Mouse (Mus musculus): Measurements from ENCODE around the gene Lgr5.

Gene Lgr5

DNA sequence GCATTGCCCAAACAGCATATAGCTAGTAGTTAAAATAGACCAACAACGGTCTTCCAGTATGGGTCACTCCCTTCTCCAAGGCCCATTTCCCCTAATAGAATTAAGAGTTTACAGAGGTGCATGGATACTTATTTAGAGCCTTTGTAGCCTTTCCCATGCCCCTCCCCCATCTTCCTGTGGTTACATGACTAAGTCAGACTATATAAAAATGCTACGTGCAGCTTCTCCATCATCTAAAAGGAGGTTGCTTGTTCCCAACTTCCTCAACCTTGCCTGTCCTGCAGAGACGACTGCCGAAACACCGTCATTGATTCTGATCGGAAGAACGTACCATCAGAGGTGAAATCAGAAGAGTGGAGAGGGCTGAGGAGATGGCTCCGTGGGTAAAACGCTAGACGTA lies 82.4 kb downstream of the Lgr5 start:
- DNase-seq (ENCODE audit: low spot score): no peak

DNA sequence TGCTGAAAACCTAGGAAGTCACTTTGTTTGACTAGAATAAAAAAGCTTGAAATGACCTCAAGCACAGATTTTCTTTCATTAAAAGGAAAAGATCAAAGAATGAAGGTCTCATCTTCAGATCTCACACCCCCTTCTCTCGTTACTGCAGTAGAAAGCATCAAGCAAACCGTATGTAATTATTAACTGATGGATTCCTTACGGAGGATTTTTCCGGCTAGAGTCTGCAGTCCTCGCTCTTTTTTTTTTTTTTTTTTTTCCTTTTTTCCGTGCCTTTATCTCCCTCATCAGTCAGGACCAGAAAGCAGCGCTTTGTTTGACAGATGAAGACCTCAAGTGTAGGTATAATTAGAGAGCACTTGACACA lies 93.8 kb downstream of the Lgr5 start:
- DNase-seq (ENCODE audit: low spot score): no peak

DNA sequence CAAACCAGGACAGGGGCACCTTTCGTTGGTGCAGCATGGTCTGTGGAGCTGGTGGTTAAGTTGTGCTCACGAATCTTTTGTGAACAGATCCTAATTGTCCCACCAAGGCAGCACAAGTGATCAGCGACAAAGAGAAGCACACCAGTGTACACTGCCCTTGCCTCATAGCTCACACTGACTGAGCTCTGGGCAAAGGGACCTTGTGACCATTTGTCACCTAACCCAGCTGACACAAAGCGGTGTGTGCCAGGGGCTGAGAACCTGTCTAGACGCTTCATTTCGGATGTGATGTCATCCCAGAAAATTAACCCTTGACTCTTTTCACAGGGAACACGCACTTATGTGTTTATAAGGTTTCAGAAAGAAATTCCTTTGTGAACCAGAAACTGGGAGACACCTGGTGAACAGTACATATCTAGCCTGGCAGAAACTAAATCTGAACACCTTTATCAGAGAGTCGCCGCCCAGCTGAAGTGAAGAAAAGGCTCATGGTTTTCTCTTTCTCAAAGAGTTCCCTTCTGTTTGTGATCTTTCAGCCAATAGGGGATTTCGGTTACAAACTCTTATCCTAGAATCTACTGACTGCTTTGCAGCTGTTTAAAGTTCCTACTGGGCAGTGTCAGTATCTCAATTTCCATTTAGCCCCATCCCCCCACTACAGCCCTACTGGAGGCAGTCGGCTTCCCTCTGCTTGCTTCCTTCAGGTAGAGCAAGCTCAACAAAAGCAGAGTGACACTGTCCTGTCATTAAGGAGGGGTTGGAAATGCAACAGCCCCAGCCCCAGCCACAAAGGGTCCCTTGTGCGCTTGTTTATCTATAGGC lies 94.4 kb downstream of the Lgr5 start:
- peak; percentile 43 for DNase-seq (ENCODE audit: low spot score)

DNA sequence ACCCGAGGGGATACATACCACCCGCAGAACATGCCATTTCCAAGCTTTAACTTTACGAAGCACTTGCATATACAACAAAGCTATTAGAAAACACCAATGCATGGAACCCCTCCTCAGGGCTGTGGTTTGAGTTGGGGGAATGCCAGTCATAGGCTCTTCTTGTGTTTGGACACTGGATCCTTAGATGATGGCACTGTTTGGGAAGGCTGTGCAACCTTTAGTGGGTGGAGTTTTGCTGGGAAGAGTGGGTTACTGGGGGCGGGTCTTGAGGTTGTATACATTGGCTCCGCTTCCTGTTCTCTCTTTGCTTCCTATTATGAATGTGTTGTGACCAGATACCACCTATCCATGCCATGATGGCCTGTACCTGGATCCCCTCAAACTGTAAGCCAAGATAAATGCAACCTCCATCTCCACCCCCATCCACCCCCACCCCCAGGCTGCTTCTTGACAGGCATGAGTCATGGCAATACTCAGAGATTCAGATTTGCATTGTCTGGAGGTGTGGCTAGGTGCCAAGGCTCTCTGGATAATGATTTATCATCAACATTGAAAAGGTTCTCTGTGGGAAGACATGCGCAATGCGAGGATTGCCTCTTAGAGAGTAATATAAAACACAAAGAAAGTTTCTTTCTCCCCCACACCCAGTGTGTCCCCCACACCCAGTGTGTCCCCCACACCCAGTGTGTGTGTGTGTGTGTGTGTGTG lies 95.6 kb downstream of the Lgr5 start:
- no peak for DNase-seq (ENCODE audit: low spot score)

DNA sequence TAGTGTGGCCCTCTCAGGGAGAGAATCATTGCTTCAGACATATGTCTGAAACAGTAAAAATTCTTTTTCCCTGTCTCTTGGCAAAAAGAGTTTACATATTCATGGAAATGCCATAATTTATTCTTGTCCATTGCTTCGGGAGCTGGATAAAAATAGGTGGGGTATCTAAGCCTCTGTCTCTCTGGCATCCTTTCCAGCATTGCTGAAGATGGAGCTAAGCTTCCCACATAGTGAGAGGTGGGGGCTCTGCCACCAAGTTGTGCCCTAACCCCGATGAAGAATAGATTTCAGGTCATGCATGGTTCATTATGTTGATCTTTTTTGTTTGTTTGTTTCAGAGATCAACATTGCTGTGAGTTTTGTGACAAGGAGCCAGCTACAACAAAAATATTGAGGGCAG lies 102.0 kb downstream of the Lgr5 start:
- DNase-seq (ENCODE audit: low spot score): no peak

DNA sequence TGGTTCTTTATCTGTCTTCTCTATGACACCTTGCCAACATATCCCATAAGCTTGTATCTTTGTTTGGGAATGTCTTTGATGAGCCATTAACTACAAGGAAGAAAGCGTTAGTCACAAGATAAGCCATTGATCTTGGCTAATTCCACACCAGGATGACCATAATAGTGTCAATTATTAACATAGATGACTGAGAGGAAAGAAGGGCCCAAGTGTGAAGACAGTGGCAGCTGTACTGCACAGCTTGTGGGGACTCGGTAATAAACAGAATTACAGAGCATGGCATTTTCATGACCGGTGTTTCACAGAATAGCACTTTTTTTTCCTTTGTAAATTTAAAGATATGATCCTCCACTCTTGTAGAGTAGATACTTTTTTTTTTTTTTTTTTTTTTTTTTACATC lies 102.9 kb downstream of the Lgr5 start:
- no peak for DNase-seq (ENCODE audit: low spot score)

DNA sequence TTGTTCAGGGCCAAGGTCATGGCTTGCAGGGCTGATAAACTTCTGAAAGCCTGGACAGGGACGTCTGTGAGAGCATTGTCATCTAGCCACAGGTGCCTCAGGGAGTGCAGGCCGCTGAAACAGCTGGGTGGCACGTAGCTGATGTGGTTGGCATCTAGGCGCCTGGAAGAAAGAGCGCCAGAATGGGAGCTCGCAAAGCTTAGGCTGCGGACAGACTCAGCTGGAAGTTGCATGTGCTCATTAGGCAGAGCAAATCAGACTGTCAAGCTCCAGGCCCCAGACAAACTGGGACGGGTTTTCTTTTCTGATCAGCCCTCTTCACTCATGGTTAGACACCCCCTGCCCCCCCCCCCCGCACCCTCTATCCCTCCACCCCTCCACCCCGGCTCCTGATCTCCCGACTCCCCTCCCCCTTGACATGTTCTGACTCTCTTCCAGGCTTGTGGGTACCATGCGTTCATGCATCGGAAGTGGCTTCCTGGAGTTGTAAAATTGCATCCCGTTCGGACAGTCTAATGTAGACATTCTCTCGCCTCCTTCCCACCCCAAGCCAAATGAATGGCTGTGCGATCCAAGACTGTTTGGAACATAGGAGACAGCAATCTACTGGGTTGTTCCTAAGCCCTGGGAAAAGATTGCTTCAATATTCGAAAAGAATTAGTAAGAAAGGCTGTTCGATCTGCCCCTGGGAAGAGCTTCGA lies 109.0 kb downstream of the Lgr5 start:
- peak; percentile 40 for DNase-seq (ENCODE audit: low spot score)

DNA sequence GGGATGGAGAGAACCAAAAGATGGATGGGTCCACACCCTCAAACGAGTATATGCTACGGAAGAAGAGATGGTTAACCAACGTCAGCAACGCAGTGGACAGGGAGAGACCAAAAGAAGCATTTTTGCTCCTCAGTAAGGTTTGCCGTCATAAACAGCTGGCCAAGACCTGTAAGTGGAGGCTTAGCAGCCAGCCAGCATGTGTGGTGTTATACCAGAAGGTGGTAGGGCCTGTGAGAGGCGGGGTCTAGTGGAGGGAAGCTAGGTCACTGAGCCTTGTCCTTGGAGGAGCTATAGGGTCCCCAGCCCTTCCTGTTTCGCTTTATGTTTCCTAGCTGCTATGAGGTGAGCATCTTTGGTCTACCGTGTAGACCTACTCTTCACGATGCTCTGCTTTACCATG lies 111.1 kb downstream of the Lgr5 start:
- no peak for DNase-seq (ENCODE audit: low spot score)

DNA sequence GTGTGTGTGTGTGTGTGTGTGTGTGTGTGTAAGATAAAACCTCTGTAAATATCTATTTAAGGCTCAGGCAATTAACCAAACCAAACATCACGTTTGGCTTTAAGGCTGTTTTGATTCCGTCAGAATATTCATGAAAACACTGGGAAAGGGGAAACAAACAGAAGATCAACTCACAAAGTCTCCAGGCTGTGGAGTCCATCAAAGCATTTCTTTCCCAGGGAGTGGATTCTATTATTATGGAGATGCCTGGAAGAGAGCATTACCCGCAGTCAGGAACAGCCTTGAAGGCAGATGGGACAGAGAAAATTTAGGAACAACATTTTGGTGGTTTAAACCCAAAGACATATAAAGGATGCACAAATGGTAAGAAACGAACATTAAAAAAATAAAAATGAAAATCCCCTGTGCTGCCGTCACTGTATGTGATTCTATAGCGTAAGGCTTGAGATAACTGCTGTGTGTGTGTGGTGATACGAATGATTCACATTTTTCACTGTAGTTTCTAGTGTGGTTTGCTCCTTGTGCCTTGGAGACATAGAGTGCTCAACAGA lies 112.5 kb downstream of the Lgr5 start:
- DNase-seq (ENCODE audit: low spot score): no peak

DNA sequence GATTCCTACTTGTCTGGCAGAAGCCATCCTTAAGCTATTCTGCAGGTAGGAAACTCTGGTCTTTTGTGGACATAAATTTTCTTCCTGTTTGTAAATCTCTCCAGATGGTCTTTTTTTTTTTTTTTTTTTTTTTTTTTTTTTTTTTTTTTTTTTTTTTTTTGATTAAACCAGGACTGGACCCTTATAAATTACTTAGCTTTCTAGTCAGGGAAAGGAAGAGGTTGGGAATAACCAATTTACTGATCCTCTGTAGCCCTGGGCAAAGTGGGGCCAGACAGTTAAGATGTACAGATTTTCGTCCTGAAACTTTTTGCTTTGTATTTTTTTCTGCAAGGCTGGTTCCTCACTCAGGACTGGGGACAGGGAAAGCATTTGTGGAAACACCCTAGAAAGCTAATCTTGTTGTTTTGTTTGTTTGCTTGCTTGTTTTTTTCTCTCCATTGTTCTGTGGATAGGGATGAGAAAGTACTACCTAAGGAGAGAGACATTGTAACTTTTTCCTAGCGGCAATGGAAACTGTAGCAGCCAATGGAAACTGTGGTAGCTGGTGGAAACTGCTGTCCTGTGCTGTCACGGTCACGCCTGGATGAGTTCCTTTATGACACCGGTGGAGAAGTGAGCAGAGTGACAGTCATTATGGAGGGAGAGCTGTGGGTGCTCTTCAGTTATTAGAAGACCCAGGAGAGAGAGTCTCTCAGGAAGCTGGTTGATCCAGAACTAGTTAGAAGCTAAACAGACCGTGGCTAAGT lies 114.2 kb downstream of the Lgr5 start:
- DNase-seq (ENCODE audit: low spot score): no peak

DNA sequence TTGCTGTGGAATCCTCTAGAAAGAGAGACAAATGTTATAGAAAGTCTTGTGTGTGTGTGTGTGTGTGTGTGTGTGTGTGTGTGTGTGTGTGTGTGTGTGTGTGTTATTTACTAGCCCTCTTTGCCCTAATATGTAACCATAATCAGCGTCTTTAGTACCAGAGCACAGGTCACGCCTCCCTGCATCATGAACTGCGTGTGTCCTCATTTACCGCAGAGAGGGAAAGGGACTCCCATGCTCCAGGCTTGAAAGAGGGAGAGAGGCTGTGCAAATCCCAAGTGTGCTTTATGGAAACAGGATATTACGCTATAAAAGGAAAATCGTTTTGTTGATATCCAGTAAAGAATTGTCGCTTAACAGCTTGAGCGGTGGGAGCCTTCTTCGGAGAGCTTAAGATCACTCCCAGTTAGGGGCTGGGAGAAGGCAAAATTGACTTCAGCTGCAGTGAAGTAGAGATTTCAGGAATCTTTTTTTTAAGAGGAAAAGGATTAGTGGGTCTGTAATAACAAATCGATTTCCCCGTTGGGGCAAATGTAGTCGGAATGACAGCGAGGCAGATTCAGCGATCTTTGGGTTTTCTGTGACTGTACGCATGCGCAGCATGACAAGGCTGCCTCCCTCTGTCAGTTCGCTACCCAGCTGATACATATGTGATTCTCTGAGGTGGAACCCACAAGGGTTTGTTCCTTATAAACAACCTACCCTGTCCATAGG lies 116.8 kb downstream of the Lgr5 start:
- peak; percentile 56 for DNase-seq (ENCODE audit: low spot score)

DNA sequence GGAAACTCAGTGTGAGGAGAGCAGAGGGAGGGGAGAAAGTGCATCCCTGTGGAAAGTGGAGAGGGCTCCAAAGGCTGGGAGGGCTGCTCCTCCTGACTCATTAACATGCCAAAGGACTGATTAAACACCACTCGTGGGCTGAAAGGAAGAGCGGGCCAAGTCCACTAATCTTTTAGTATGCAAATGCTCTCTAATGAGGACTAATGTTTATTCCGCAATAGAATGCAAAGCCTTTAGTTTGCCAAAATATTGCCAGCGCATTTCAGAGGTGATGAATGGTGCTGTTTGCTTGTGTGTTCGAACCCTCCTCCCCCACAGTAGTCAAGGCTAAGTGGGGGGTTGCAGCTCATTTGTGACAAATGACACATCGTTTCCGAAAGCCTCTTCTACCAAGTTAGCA lies 118.5 kb downstream of the Lgr5 start:
- no peak for DNase-seq (ENCODE audit: low spot score)

DNA sequence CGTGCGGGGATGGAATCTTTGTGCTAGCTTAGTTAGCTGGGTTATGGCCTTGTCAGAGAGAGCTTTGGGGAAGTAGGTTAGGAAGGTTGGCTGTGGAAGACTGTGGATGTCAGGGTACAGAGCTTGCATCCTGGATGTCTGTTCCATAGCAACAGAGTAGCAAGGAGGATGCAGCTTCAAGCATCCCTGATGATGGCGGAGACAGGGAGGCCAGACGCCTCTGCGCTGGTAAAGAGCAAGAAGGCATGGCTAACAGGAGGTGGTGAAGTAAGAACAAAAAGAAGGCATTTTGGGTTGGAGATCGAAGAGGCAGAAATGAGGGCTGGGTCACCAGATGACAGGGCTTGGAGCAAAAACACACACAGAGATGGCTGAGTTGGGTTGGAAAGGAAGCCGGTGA lies 118.9 kb downstream of the Lgr5 start:
- no peak for DNase-seq (ENCODE audit: low spot score)

DNA sequence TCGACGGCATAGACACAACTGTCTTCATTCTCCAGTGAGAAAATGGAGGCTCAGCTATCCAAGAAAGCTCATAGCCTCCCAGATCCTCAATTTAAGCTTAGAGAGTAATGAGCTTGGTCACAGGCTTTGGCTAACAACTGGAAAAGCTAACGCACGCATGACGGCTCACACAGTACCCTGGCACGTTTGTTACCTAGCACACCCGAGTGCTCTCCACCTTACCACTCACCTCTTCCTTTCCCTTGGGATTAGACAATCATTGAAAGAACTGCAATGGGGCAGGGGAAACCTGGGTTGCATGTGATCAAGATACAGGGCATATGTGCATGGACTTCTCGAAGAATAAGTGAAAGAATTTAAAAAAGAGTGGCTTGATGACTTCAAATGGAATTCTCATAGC lies 119.6 kb downstream of the Lgr5 start:
- no peak for DNase-seq (ENCODE audit: low spot score)

DNA sequence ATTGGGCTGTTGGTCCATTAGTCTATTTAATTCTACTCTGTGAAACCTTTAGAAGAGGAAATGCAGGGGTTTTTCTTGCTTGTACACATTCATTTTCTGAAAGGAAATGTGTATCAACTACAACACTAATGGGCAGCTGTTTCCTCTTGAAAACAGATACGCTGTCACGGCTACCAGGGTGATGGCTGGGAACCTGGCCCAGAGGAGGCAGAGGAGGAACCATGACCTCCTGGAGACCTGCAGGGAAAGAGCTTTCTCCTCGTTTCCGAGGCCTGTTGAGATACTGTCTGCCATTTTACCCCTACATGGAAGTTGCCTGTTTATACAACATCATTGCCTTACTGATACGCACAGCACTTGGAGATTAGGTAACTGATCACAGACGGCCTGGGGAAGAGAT lies 121.8 kb downstream of the Lgr5 start:
- no peak for DNase-seq (ENCODE audit: low spot score)

DNA sequence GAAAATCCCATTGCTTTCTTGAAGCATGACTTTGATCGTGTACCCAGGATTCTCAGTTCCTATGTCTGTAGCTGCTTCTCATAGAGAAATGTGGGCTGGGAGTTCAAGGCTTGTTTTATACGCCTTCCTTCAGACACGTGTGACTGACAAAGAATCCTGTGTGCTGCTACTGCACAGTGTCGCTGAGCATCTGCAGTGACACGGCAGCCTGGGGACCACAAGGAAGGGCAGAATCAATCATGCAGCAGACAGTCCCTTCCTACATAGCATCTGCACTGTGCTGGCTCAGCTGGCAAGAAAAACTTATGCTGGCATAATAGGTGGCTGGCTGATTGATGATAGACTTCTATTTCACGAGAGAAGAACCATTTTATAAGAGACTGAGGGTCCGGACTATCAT lies 122.5 kb downstream of the Lgr5 start:
- DNase-seq (ENCODE audit: low spot score): no peak

DNA sequence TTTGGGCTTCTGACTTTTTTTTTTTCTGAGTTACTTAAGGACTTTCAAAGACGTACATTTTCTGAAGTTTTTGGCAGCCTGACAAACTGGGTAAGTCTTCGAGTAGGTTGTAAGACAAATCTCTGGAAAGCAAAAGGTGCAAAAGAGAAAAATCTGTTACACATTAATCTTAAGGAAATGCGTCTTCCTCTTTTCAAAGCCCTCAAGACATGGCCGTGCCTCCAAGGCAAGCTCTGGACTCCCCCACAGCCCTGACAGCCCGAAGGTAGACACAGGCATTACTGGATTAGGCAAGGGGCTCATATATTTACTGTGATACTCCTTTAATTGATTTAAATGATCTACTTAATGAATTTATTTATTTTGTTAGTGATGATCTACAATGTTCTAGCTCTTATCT lies 124.9 kb downstream of the Lgr5 start:
- no peak for DNase-seq (ENCODE audit: low spot score)

DNA sequence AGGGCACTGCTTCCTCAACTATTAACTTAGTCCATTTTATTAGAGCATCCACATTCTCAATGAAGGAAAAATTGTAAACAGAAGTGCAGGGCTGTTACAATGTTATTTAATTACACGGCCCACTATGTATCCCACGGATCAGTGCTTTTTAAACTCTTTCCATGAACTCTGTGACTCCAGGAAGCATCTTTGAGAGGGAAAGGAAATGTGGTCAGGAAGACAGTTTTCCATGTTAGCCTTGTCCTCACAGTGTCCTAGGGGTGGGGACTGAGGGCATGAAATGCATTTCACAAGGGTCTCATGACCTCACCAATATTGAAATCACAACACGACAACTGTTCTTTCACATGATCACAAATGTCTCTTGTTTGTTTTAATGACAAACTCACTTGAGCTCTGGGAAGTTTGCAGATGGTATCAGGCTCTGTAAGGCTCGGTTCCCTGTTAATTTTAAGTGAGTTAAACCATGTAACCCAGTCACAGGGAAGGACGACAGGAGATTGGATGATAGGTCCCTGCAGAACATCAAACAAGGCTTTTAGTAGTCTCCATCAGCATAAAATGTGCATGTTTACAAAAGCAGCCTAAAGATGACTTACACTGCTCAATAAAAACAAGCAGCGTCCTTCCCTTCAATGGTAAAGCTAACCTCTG lies 130.1 kb downstream of the Lgr5 start:
- DNase-seq (ENCODE audit: low spot score): no peak

DNA sequence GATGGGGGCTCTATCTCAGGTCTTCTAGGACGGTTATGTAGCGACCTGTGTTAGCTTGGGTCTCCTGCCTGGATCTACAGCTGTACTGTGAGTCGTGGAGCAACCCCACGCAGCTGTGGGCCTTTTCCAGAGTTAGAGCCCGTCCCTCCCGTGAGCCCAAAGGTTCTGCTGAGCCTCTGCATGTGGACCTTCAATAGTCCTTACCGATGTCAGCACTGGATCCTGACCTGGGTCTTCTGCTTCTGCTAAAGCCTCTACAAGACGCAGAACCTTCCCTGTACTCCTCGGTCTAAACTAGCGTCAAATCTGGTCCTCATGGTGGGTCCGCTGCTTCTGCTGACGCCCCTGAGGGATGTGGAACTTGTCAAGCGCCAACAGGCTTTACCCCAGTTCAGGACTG lies 139.0 kb downstream of the Lgr5 start:
- no peak for DNase-seq (ENCODE audit: low spot score)

DNA sequence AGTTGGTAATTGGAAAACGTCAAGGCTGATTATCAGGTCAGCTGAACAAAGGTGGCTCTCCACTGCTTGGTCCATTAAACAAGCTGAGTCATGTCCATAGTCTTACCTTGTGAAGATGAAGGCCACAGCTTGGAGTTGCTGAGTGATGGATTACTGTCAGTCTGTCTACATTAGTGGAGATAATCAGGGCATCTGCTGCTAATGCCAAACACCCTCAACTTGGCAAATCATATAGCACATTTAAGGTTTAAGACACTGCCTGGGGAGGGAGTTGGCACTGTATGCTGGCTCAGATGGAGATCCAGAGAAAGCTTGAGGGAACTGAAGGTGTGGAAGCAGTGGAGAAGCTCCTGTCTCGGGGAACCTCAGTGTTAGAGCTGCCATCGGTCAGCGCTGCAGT lies 150.3 kb downstream of the Lgr5 start:
- DNase-seq (ENCODE audit: low spot score): no peak

DNA sequence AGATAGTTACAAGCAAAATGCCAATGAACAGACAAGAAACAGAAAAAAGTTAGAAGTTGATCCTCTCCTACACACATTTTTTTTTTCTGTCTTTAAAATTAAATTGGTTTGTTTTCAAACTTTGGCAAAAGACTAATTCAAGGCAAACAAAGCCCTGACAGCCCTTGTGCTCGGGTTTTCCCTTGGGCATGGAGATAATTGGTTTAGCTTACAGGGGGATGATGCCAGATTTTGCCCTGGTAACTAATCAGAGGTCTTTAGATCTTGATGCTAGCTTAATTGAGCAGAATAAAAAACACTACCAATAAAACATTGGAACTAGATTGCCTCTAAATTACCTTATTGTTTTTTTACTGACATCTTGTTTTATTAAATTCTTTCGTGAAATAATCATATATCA lies 162.2 kb downstream of the Lgr5 start:
- no peak for DNase-seq (ENCODE audit: low spot score)

Data from embryo, embryonic 10.5 days (tissue).